ENCODE assay signal across 12 mouse cellular contexts in genomic region chr3:51155621-51156020, GRCm38 (mm10).
DNase-seq lines count a peak whose midpoint lies in the region; ATAC-seq and TF ChIP-seq lines count a peak whose summit lies in the region.
"Had no signal": no experiment of that assay in that cellular context is flagged by ENCODE, and none has a peak within 500 bp of the region (broad histone marks: within the 10 kb centered on the region; RNA-seq: fewer than 3 reads in every experiment).

No protein-coding gene starts in this region.

- H3K27me3 ChIP-seq in MEL (ENCODE audit: control insufficient read depth in 1 of 2, insufficient read depth in 2 of 2, low read length in 2 of 2), result no peaks in the 10 kb centered on the region
- H3K27me3 ChIP-seq in liver, postnatal 0 days (ENCODE audit: insufficient read depth, low read length), result no peaks in the 10 kb centered on the region
- H3K27me3 ChIP-seq: neural tube, embryonic 12.5 days had no signal

- peaks cover 16 to 31% of the 10 kb centered on the region in 2 experiments for H3K4me1 ChIP-seq in MEL (ENCODE audit: control insufficient read depth in 1 of 2, insufficient read depth in 2 of 2, low read length in 2 of 2)
- peaks cover 24% of the 10 kb centered on the region for H3K4me1 ChIP-seq in liver, postnatal 0 days (ENCODE audit: insufficient read depth)

- no peak overlapping the region for H3K9ac ChIP-seq in MEL (ENCODE audit: control insufficient read depth, low read depth, low read length, poor library complexity, severe bottlenecking)
- H3K9ac ChIP-seq in liver, postnatal 0 days (replicated peaks), result no peak overlapping the region; the same call in 1 of the 2 replicates
- H3K9ac ChIP-seq: neural tube, embryonic 12.5 days had no signal

- peak overlapping the region; percentile 62 for H3K4me2 ChIP-seq in liver, postnatal 0 days (ENCODE audit: low read depth, low read length)
- H3K4me2 ChIP-seq: neural tube, embryonic 12.5 days had no signal

- no peak for TF ChIP-seq CTCF in layer of hippocampus, adult 2 months (conservative IDR thresholded peaks at IDR 0.05)
- no peak for TF ChIP-seq CTCF in MEL (IDR thresholded peaks at IDR 0.05 in 2 of 3, conservative IDR thresholded peaks at IDR 0.05 in 1 of 3; ENCODE audit: control insufficient read depth in 1 of 3, insufficient read depth in 1 of 3, low read depth in 2 of 3, low read length in 3 of 3, poor library complexity in 1 of 3, severe bottlenecking in 1 of 3)
- TF ChIP-seq CTCF in liver, postnatal 0 days (IDR thresholded peaks at IDR 0.05; ENCODE audit: low read depth), result no peak

- no peak for TF ChIP-seq POLR2A in MEL (IDR thresholded peaks at IDR 0.05; ENCODE audit: control insufficient read depth in 1 of 2, insufficient read depth in 1 of 2, low read depth in 1 of 2, low read length in 2 of 2, poor library complexity in 1 of 2)

- no peak overlapping the region for H3K4me3 ChIP-seq in layer of hippocampus, adult 2 months
- no peak overlapping the region; a peak in 1 of 4 replicates for H3K4me3 ChIP-seq in MEL (ENCODE audit: control insufficient read depth in 1 of 2, insufficient read depth in 1 of 2, low read depth in 2 of 2, low read length in 2 of 2)
- H3K4me3 ChIP-seq in liver, postnatal 0 days (ENCODE audit: low read depth, low read length), result no peak overlapping the region
- H3K4me3 ChIP-seq: forebrain, embryonic 10.5 days; neural tube, embryonic 12.5 days had no signal

- peak overlapping the region; percentile 73; the same call in 1 of the 2 replicates for H3K27ac ChIP-seq in layer of hippocampus, adult 2 months
- H3K27ac ChIP-seq in MEL (ENCODE audit: control insufficient read depth, low read depth, low read length), result no peak overlapping the region; the same call in 1 of the 2 replicates
- peak overlapping the region; percentile 90 for H3K27ac ChIP-seq in liver, postnatal 0 days (ENCODE audit: low read depth)
- H3K27ac ChIP-seq: forebrain, embryonic 10.5 days; neural tube, embryonic 12.5 days had no signal

- no peaks in the 10 kb centered on the region for H3K79me2 ChIP-seq in MEL (ENCODE audit: control insufficient read depth, insufficient read depth, low read length, poor library complexity)

- no peak for DNase-seq in layer of hippocampus, adult 2 months (ENCODE audit: low spot score in 2 of 2)
- no peak for DNase-seq in layer of hippocampus, adult 8-10 months (ENCODE audit: low spot score in 2 of 2)
- DNase-seq in MEL (ENCODE audit: low read depth, low spot score), result peak; percentile 52
- peak; percentile 20 for DNase-seq in brain, adult 2 months (ENCODE audit: low read depth, low spot score)
- no peak for DNase-seq in liver, postnatal 0 days
- DNase-seq in thymus, postnatal 14 days, result no peak
- DNase-seq in T-cell, adult 2 months (ENCODE audit: low spot score), result no peak
- DNase-seq: cerebellum, adult 18-20 months; kidney, postnatal 36 days; right cerebral cortex, postnatal 4 days had no signal

- TF ChIP-seq RAD21 in MEL (IDR thresholded peaks at IDR 0.05; ENCODE audit: low read depth, low read length), result no peak

- no peak for ATAC-seq in liver, postnatal 0 days

- H3K9me3 ChIP-seq in MEL (replicated peaks; ENCODE audit: insufficient read depth, low read length), result no peaks in the 10 kb centered on the region
- no peaks in the 10 kb centered on the region for H3K9me3 ChIP-seq in liver, postnatal 0 days (ENCODE audit: low read length)
- H3K9me3 ChIP-seq: forebrain, embryonic 10.5 days; neural tube, embryonic 12.5 days had no signal

- H3K36me3 ChIP-seq in MEL (ENCODE audit: control insufficient read depth in 1 of 2, insufficient read depth in 2 of 2, low read length in 2 of 2), result peaks cover 0 to 21% of the 10 kb centered on the region in 2 experiments; a peak in 2 of 4 replicates
- no peaks in the 10 kb centered on the region for H3K36me3 ChIP-seq in liver, postnatal 0 days (replicated peaks; ENCODE audit: insufficient read depth, low read length)
- H3K36me3 ChIP-seq: forebrain, embryonic 10.5 days; neural tube, embryonic 12.5 days had no signal

- 53% methylated on average over 4 of the region's 4 CpGs for WGBS in liver, postnatal 0 days (ENCODE audit: insufficient replicate concordance)

- no peak for TF ChIP-seq EP300 in MEL (IDR thresholded peaks at IDR 0.05; ENCODE audit: low read depth in 1 of 2, low read length in 2 of 2)
- TF ChIP-seq EP300 in liver, postnatal 0 days (IDR thresholded peaks at IDR 0.05; ENCODE audit: low read depth), result no peak

TF ChIP-seq in MEL, 35 proteins besides CTCF, POLR2A, EP300 and RAD21:
- TF ChIP-seq MYB (IDR thresholded peaks at IDR 0.05; ENCODE audit: low read depth, low read length), result no peak
- no peak for TF ChIP-seq HCFC1 (IDR thresholded peaks at IDR 0.05; ENCODE audit: low read depth, low read length)
- TF ChIP-seq JUND (IDR thresholded peaks at IDR 0.05; ENCODE audit: low read depth, low read length), result no peak
- no peak for TF ChIP-seq RCOR1 (IDR thresholded peaks at IDR 0.05; ENCODE audit: low read depth, low read length)
- TF ChIP-seq NRF1 (IDR thresholded peaks at IDR 0.05; ENCODE audit: insufficient read depth, low read depth, low read length, poor library complexity, severe bottlenecking), result no peak
- TF ChIP-seq E2F4 (IDR thresholded peaks at IDR 0.05; ENCODE audit: borderline replicate concordance, low read depth, low read length), result no peak
- no peak for TF ChIP-seq ZMIZ1 (IDR thresholded peaks at IDR 0.05; ENCODE audit: low read depth, low read length)
- no peak for TF ChIP-seq POLR2AphosphoS5 (IDR thresholded peaks at IDR 0.05; ENCODE audit: borderline replicate concordance, low read depth, low read length)
- no peak for TF ChIP-seq POLR2AphosphoS2 (IDR thresholded peaks at IDR 0.05; ENCODE audit: low read length)
- no peak for TF ChIP-seq MEF2A (IDR thresholded peaks at IDR 0.05; ENCODE audit: extremely low read depth, insufficient replicate concordance, low read depth, low read length, poor library complexity, severe bottlenecking)
- no peak for TF ChIP-seq USF1 (IDR thresholded peaks at IDR 0.05; ENCODE audit: low read depth, low read length)
- TF ChIP-seq MAFK (IDR thresholded peaks at IDR 0.05; ENCODE audit: borderline replicate concordance, low read depth, low read length), result no peak
- TF ChIP-seq USF2 (IDR thresholded peaks at IDR 0.05; ENCODE audit: borderline replicate concordance in 1 of 2, insufficient read depth in 1 of 2, low read depth in 1 of 2, low read length in 2 of 2), result no peak
TF ChIP-seq in MEL: peak in this region for 0.

Comparison
In these comparisons a context has a peak if more than half of its experiments do, and no peak if none do; other contexts are left out.
1. DNase-seq: peak in MEL (single experiment) and brain, adult 2 months (single experiment); none in layer of hippocampus, adult 2 months (0 of 2), layer of hippocampus, adult 8-10 months (0 of 2), liver, postnatal 0 days (single experiment), thymus, postnatal 14 days (single experiment) and T-cell, adult 2 months (single experiment).